Mouse (Mus musculus) heart, embryonic 12.5 days (tissue): ENCODE measurements at regions not wholly inside any gene's neighbourhood (a gene's known extent, or its start where the extent isn't known, plus 50 kb on each side); places are given as distances from the start of the nearest gene placed in this dataset.

Experiments used
- ATAC-seq: fragments of 200-750 bp; cut with Nextera tagmentation; 2 replicates; pipeline ENCODE4 v1.8.0; 2017; ENCODE audit warnings: moderate TSS enrichment, moderate library complexity; ENCODE audit not compliant: insufficient number of reproducible peaks, low FRiP score
- H3K27ac ChIP-seq: fragments of 300-500 bp; sonication (generic); 2 replicates; pipeline ENCODE4 v1.5.1; 2016; ENCODE audit warnings: mild to moderate bottlenecking, moderate library complexity; ENCODE audit not compliant: poor library complexity, severe bottlenecking
- H3K27me3 ChIP-seq: fragments of 300-500 bp; sonication (generic); replicated peaks from 2 replicates; pipeline ENCODE4 v1.6.1; 2016; ENCODE audit warnings: mild to moderate bottlenecking, moderate library complexity
- H3K36me3 ChIP-seq: fragments of 300-500 bp; sonication (generic); 2 replicates; pipeline ENCODE4 v1.6.1; 2016; ENCODE audit warnings: mild to moderate bottlenecking, moderate library complexity
- H3K4me1 ChIP-seq: fragments of 300-500 bp; sonication (generic); replicated peaks from 2 replicates; pipeline ENCODE4 v1.6.1; 2016; ENCODE audit warnings: mild to moderate bottlenecking
- H3K4me2 ChIP-seq: fragments of 300-500 bp; sonication (generic); 2 replicates; pipeline ENCODE4 v1.6.1; 2016; ENCODE audit warnings: mild to moderate bottlenecking, moderate library complexity
- H3K4me3 ChIP-seq: fragments of 300-500 bp; sonication (generic); 2 replicates; pipeline ENCODE4 v1.5.1; 2016; ENCODE audit warnings: mild to moderate bottlenecking
- H3K9ac ChIP-seq: fragments of 300-500 bp; sonication (generic); 2 replicates; pipeline ENCODE4 v1.6.1; 2016; ENCODE audit warnings: mild to moderate bottlenecking, moderate library complexity
- H3K9me3 ChIP-seq: fragments of 300-500 bp; sonication (generic); replicated peaks from 2 replicates; pipeline ENCODE4 v1.6.1; 2016; ENCODE audit warnings: mild to moderate bottlenecking, moderate library complexity
- WGBS: fragments of 180-500 bp; shearing (Covaris S2); methylation state at CpG from one replicate; pipeline ENCODE4 v1.1.7; 2016; 5-methylcytosine and 5-hydroxymethylcytosine counted together

DNA sequence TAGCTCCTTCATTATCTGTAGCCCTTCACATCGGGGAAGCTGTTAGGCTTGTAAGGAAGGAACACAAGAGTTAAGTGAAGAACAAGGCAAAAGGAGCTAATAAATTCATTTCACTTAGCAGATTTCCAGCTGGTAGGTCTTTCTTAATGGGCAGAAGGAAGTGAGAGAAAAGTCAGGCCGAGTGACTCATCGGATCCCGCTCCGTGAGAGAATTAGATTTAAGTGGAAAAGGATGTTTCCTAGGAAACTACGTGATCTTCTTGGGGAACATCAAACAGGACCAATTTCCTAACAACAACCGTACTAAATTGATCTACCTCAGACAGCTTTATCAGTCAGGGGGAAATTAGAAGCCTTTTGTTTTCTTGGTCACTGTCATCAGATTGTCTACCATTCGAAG lies 625.4 kb upstream of the Arpp21 start:
- Histone ChIP-seq H3K4me1 (0 out of 2 replicates have a peak, but pooled peaks cover 5% of the 10 kb centered on the region), H3K27ac (no peak overlapping the region), H3K4me3 (no peak overlapping the region), H3K27me3 (no peaks in the 10 kb centered on the region), H3K4me2 (no peak overlapping the region), H3K9ac (no peak overlapping the region), H3K9me3 (no peaks in the 10 kb centered on the region), H3K36me3 (no peaks in the 10 kb centered on the region)
- WGBS = 46% methylated on average over 8 of the region's 8 CpGs
- no peak for ATAC-seq

GRCm38 (mm10) chr9:112860307-112860893 lies 624.7 kb upstream of the Arpp21 start:
- H3K36me3 ChIP-seq = no peaks in the 10 kb centered on the region
- no peak overlapping the region for H3K4me3 ChIP-seq
- no peaks in the 10 kb centered on the region for H3K27me3 ChIP-seq
- 55% methylated on average over 3 of the region's 3 CpGs for WGBS
- no peak for ATAC-seq
- no peak overlapping the region for H3K9ac ChIP-seq
- H3K4me2 ChIP-seq = no peak overlapping the region
- H3K9me3 ChIP-seq = no peaks in the 10 kb centered on the region
- 0 out of 2 replicates have a peak, but pooled peaks cover 5% of the 10 kb centered on the region for H3K4me1 ChIP-seq
- H3K27ac ChIP-seq = no peak overlapping the region

DNA sequence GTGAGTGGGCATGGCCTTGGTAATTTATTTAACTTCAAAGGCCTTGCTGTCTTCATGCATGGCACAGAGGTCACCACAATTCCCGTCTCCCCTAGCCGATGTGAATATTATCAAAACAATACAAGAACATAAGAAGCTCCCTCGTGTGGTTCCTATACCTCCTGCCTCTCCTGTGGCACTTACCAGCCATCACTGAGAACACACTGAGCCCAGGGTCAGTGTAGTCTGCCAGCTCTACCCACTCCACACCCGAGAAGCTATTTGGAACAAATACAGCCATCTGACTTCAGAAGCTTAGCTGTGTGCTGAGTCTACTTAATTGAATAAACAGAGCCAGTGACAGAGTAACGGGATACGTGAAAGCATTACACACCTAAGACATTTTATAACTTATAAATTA lies 605.7 kb upstream of the Arpp21 start:
- ATAC-seq = no peak
- WGBS = 78% methylated on average over 6 of the region's 6 CpGs
- no peak overlapping the region for H3K27ac ChIP-seq

DNA sequence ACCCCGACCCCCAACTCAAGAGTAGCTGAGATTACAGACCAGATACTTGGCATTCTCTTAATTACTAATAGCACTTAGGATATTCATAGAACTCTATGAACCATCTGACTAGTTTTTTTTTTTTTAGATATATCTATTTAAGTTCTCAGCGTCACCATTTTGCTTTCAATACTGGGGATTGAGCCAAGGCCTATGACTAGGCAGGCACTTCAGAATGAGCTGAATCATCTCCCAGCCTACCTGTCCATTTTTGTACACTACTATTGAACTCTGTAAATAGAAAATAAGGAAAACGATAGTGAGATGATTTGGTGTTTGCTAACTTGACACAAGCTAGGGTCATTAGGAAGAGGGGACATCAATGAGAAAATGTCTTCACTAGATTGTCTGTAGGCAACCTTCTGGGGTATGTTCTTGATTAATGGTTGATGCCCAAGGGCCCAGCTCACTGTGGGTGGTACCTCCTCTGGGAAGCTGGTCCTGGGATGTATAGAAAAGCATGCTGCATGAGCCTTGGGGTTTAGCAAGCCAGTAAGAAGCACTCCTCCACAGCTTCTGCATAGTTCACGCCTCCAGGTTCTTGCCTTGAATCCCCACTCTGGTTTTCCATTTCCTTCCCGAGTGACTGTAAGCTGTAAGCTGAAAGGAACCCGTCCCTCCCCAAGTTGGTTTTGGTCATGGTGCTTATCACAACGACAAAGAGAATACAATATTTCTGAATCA lies 603.5 kb upstream of the Arpp21 start:
- Histone ChIP-seq H3K27me3 (no peaks in the 10 kb centered on the region), H3K9me3 (no peaks in the 10 kb centered on the region), H3K4me2 (no peak overlapping the region), H3K27ac (no peak overlapping the region), H3K9ac (no peak overlapping the region), H3K4me1 (0 out of 2 replicates have a peak, but pooled peaks cover 2% of the 10 kb centered on the region), H3K36me3 (no peaks in the 10 kb centered on the region), H3K4me3 (no peak overlapping the region)
- whole genome bisulfite sequencing = 74% methylated on average over 7 of the region's 7 CpGs
- no peak for ATAC-seq

More for the DNA sequence above, 605.7 kb upstream of the Arpp21 start:
- Histone ChIP-seq H3K9me3 (no peaks in the 10 kb centered on the region), H3K4me3 (no peak overlapping the region), H3K36me3 (no peaks in the 10 kb centered on the region), H3K27me3 (no peaks in the 10 kb centered on the region), H3K4me2 (no peak overlapping the region), H3K4me1 (no peaks in the 10 kb centered on the region), H3K9ac (no peak overlapping the region)

- H3K27me3 ChIP-seq = no peaks in the 10 kb centered on the region
- peak; percentile 58 for ATAC-seq
Observed at GRCm38 (mm10) chr9:112837563-112837962, 601.8 kb upstream of the Arpp21 start.

DNA sequence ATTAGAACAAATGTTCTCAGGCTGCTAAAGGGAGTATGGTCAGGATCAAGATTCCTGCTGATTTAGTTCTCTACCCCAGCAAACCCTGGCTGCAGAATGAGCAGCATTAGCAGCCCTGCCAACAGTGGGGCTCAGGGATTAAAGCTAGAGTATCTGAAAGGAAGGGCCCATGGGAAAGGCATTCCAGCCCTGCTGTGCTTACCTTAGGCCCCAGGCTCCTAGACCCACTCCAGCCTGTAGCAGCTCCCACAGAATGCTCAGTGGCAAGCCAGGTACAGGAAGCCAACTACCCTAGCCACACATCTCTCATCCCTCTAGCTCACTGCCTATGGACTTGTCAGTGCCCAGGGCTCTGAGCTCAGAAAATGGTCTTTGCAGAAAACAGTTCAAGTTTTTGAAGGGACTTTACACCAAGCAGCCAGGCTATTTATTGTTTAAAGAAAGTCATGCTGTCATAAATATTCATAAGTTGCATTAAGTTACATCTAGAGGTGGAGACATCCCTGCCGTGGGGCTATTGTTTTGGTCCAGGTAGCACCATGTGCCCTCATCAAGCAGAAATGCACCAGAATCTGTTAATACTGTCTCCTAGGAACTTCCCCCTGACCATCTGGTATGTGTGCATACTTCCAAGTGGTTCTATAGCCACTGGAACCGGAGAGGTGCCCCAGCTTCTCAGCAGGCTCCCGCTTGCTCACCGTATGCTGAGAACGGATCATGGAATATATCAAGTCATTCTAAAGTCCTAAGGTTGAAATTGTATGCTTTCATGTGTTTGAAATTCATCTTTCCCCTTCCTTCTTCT lies 598.9 kb upstream of the Arpp21 start:
- H3K4me1 ChIP-seq = peaks cover 11% of the 10 kb centered on the region; the same call in 1 of the 2 replicates
- no peak overlapping the region for H3K9ac ChIP-seq
- no peaks in the 10 kb centered on the region for H3K9me3 ChIP-seq
- H3K4me3 ChIP-seq = no peak overlapping the region
- ATAC-seq = no peak
- H3K27ac ChIP-seq = no peak overlapping the region
- 87% methylated on average over 5 of the region's 5 CpGs for WGBS
- H3K4me2 ChIP-seq = no peak overlapping the region
- H3K36me3 ChIP-seq = no peaks in the 10 kb centered on the region
- H3K27me3 ChIP-seq = no peaks in the 10 kb centered on the region

More at GRCm38 (mm10) chr9:112837563-112837962, 601.8 kb upstream of the Arpp21 start:
- 82% methylated on average over 2 of the region's 2 CpGs for WGBS
- Histone ChIP-seq H3K9me3 (no peaks in the 10 kb centered on the region), H3K4me3 (no peak overlapping the region), H3K36me3 (no peaks in the 10 kb centered on the region), H3K27ac (no peak overlapping the region), H3K4me1 (peaks cover 11% of the 10 kb centered on the region; the same call in 1 of the 2 replicates), H3K9ac (no peak overlapping the region), H3K4me2 (no peak overlapping the region)

DNA sequence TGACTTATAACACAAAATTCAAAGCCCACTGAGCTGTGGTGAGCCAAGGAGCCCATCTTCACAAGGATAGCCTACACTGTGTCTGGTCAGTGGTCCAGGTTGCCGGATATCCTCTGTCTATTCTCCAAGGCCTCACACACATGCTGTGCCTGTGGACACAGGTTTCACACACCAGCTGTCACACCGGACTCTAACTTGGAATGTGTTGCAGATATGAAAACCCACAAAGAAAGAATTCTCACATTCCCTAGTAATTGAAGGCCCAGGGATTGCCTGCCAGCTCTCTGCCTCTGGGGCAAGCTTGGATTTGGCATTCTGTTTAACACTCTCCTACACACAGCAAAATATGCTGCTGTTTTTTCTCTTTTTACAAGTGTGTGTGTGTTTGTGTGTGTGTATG lies 595.4 kb upstream of the Arpp21 start:
- no peak for ATAC-seq
- no peak overlapping the region for H3K9ac ChIP-seq
- no peak overlapping the region for H3K4me2 ChIP-seq
- H3K36me3 ChIP-seq = no peaks in the 10 kb centered on the region
- H3K4me1 ChIP-seq = peaks cover 22% of the 10 kb centered on the region
- WGBS = 57% methylated on average over 2 of the region's 2 CpGs
- no peaks in the 10 kb centered on the region for H3K9me3 ChIP-seq
- H3K4me3 ChIP-seq = no peak overlapping the region
- H3K27ac ChIP-seq = no peak overlapping the region
- no peaks in the 10 kb centered on the region for H3K27me3 ChIP-seq

DNA sequence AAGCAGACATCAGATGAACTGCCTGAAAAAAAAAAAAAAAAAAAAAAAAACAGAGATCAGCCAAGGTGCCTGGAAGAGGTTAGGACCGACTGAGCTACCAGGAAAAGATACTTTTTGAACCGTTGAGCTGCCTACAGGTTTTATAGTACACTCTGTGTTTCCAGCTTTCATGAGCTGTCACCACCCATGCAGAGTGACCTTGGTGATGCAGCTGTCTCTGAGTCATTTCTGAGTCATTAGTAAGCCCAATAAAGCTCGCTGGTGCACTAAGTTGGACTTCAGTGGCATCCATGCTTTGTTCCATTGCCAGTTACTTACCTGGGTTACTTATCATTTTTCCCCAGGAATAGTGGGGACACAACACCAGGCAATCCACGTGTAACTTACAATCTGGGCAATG lies 592.9 kb upstream of the Arpp21 start:
- 51% methylated on average over 4 of the region's 4 CpGs for WGBS

GRCm38 (mm10) chr9:112826592-112826991 lies 590.9 kb upstream of the Arpp21 start:
- no peak overlapping the region for H3K27ac ChIP-seq
- ATAC-seq = no peak
- H3K4me2 ChIP-seq = no peak overlapping the region
- WGBS = 25% methylated on average over 5 of the region's 5 CpGs
- H3K27me3 ChIP-seq = no peaks in the 10 kb centered on the region
- peaks cover 11% of the 10 kb centered on the region for H3K4me1 ChIP-seq
- no peaks in the 10 kb centered on the region for H3K9me3 ChIP-seq
- H3K9ac ChIP-seq = no peak overlapping the region
- H3K36me3 ChIP-seq = no peaks in the 10 kb centered on the region
- H3K4me3 ChIP-seq = no peak overlapping the region

More for the DNA sequence above, 592.9 kb upstream of the Arpp21 start:
- H3K36me3 ChIP-seq = no peaks in the 10 kb centered on the region
- H3K27ac ChIP-seq = no peak overlapping the region
- no peak overlapping the region for H3K4me3 ChIP-seq
- no peak overlapping the region for H3K4me2 ChIP-seq
- H3K9ac ChIP-seq = no peak overlapping the region
- H3K4me1 ChIP-seq = peaks cover 14% of the 10 kb centered on the region
- no peaks in the 10 kb centered on the region for H3K9me3 ChIP-seq
- H3K27me3 ChIP-seq = no peaks in the 10 kb centered on the region
- no peak for ATAC-seq

DNA sequence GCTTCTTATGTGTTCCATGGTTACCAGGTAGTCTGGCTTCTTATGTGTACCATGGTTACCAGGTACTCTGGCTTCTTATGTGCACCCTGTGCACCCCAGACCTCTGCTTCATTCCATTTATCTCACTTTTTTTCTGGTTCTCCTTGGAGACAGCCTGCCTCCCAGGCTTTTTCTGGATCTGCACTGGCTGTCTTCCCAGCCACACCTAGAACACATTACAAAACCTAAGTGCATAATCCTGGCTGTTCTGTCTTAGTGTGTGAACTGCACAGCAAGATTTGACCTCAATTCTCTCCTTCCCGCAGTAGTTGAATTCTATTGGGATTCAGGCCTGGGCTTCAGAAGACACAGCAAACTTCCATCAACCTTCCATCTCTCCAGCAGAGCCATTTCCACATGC lies 586.2 kb upstream of the Arpp21 start:
- no peak overlapping the region for H3K4me3 ChIP-seq
- no peaks in the 10 kb centered on the region for H3K36me3 ChIP-seq
- peaks cover 7% of the 10 kb centered on the region for H3K4me1 ChIP-seq
- H3K9ac ChIP-seq = no peak overlapping the region
- ATAC-seq = no peak
- no peaks in the 10 kb centered on the region for H3K9me3 ChIP-seq
- H3K4me2 ChIP-seq = no peak overlapping the region
- no peak overlapping the region for H3K27ac ChIP-seq
- no peaks in the 10 kb centered on the region for H3K27me3 ChIP-seq
- 75% methylated on average over 1 of the region's 1 CpGs for whole genome bisulfite sequencing

- Histone ChIP-seq H3K27me3 (no peaks in the 10 kb centered on the region), H3K9ac (no peak overlapping the region), H3K4me1 (no peaks in the 10 kb centered on the region), H3K9me3 (no peaks in the 10 kb centered on the region), H3K36me3 (no peaks in the 10 kb centered on the region), H3K4me3 (no peak overlapping the region), H3K27ac (no peak overlapping the region), H3K4me2 (no peak overlapping the region)
- no peak for ATAC-seq
- 33% methylated on average over 1 of the region's 1 CpGs for WGBS
Observed at GRCm38 (mm10) chr9:112811946-112812345, 576.2 kb upstream of the Arpp21 start.
